Mouse (Mus musculus): ENCODE results near the gene Lrch3.
A peak's percentile ranks its signal among the peaks of the same experiment; 100 is the strongest.
"Not testable (repeated sequence)": the region's sequence is repeated elsewhere in the genome, so short reads cannot be mapped to it uniquely, and the experiment has no call there.

Lrch3 gene

DNA sequence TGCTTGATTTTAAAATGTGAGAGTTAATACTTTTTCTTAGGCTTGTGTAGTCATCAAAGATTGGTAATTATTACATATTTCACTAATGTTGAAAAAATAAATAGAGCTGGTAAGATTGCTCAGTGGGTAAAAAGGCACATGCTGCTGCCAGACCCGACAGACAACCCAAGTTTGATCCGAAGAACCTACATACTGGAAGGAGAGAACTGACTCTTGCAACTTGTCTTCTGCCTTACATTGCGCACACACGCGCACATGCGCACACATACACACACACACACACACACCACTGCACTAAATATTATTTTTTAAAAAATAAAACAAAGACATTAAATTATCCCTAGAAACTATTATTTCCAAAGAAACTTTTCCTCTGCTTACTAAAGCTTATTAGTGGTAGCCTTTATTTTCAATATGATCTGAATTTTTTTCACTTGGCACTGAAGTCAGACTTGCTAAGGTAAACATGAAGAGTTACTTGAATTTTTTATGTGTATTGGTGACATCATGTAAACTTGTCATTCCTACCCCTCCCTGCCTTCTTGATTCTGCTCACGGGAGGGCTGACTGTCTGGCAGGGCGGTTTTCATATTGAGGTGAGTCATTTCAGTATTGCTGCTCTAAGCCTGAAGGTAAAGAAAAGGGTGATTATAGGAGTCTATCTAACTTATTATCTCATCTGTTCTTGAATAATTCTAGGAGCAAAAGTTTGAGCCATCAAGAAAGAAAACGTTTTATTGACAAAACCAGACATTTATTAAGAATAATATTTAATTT is 1.6 kb downstream of the Lrch3 start:
- peak; percentile 14 for DNase-seq (ENCODE audit: low spot score)

DNA sequence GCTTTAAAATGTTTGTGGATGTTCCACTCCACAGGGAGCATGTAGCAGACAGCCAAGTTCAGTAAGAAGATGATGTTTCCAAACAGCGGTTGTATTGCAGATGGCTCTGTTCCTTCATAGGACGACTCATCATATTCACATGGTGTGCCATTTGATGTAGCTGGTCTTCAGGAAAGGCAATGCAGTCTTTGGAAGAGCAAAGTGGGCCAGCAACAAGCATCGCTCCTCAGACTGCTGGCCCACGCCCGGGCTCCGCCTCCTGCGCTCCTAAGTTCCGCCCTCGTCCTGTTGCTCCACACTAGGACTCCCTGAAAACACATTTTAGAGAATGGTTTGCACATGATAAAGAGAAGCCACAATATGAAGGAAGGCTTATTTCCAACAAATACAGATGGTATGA is 12.7 kb downstream of the Lrch3 start:
- DNase-seq (ENCODE audit: low spot score): not testable (repeated sequence)

- no peak for DNase-seq (ENCODE audit: low spot score)
Observed at GRCm38 (mm10) chr16:32927044-32927443, 13.1 kb downstream of the Lrch3 start.

- no peak for DNase-seq (ENCODE audit: low spot score)
Observed at GRCm38 (mm10) chr16:32929918-32930317, 16.0 kb downstream of the Lrch3 start.

- DNase-seq (ENCODE audit: low spot score): no peak
Observed at GRCm38 (mm10) chr16:32934470-32934869, 20.6 kb downstream of the Lrch3 start.

DNA sequence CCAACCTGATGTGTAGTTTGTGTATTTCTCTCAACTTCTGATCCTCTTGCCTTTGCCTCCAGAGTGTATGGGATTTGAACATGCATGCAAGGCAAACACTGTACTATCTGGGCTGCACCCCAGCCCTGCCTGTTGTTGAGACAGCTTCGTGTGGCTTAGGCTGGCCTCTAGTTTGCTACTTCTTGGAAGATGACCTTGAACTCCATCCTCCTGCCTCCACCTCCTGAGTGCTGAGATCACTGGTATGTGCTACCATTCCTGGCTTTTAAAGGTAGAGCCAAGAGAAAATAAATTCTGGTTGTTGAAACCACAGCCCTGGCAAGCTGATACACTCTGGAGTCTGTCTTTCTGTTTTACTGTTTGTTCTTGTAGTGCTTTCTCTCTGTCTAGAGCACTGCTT is 21.2 kb downstream of the Lrch3 start:
- no peak for DNase-seq (ENCODE audit: low spot score)

DNA sequence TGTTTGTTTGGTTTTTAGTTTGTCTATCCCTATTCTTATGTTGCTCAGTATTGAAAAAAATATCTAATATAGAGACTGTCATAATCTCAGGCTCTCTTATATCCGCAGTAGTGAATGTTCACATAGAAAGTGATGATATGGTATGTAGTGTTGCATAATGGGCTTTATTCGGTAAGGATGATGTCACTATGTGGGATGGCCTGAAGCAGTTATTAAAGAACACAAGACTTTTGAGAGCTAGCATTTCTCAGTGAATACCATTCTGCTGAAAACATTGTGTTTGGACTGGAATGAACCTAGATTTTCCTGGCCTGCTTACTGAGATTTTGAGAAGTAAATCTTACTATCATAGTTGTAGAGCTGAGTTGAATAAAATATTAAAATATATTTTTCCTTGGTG is 23.5 kb downstream of the Lrch3 start:
- DNase-seq (ENCODE audit: low spot score): no peak

DNA sequence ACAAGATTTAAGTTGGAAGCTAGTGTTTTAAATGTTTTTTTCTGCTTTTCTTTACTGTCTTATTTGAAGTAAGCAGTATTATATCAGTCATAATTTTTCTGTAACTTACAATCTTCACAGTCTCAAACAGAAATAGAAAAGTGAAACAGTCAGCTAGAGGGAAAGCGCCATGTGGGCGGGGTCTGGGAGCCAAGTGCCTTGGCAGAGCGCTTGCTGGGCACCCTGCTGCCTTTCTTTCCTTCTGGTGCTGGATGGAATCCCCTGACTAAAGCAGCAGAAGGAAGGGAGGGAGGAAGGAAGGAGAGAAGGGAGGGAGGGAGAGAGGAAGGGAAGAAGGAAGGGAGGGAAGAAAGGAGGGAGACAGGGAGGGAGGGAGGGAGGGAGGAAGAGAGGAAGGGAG is 25.4 kb downstream of the Lrch3 start:
- DNase-seq (ENCODE audit: low spot score): not testable (repeated sequence)

GRCm38 (mm10) chr16:32939716-32940115 is 25.8 kb downstream of the Lrch3 start:
- not testable (repeated sequence) for DNase-seq (ENCODE audit: low spot score)

- not testable (repeated sequence) for DNase-seq (ENCODE audit: low spot score)
Observed at GRCm38 (mm10) chr16:32941226-32941625, 27.3 kb downstream of the Lrch3 start.

- DNase-seq (ENCODE audit: low spot score): no peak
Observed at GRCm38 (mm10) chr16:32942694-32943093, 28.8 kb downstream of the Lrch3 start.

GRCm38 (mm10) chr16:32945379-32945778 is 31.5 kb downstream of the Lrch3 start:
- no peak for DNase-seq (ENCODE audit: low spot score)

- DNase-seq (ENCODE audit: low spot score): no peak
Observed at GRCm38 (mm10) chr16:32948016-32948415, 34.1 kb downstream of the Lrch3 start.

GRCm38 (mm10) chr16:32948656-32949055 is 34.8 kb downstream of the Lrch3 start:
- no peak for DNase-seq (ENCODE audit: low spot score)

DNA sequence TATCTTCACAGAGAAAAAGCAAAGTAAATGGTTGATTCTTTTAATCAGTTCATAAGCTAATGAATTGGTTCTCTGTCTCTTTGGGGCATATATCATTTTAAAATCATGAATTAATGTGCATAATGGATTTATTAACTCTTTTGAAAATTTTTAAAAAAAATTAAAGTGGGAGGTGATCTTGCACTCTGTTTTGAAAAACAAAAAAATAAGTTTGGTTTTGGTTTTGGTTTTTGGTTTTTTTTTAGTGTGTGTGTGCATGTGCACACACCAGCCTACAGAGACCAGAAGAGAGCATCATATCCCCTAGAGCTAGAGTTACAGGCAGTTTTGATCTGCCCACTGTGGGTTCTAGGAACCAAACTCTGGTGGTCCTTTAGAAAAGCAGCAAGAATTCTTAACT is 35.4 kb downstream of the Lrch3 start:
- DNase-seq (ENCODE audit: low spot score): no peak

DNA sequence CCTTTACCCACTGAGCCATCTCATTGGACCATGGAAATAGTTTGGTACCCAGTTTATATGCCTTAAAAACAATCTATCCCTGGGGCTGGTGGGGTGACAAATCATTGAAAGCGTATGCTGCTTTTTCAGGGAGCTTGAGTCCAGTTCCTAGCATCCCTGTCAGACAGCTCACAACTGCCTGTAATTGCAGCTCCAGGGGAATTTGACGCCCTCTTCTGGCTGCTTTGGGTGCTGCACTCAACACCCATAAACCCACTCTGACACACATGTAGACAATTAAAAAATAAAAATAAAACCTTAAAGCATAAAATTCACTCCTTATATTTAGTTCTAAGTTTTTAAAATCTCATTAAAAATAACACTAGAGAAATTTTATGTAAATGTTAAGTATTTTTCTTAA is 37.2 kb downstream of the Lrch3 start:
- no peak for DNase-seq (ENCODE audit: low spot score)

GRCm38 (mm10) chr16:32953806-32954205 is 39.9 kb downstream of the Lrch3 start:
- no peak for DNase-seq (ENCODE audit: low spot score)

DNA sequence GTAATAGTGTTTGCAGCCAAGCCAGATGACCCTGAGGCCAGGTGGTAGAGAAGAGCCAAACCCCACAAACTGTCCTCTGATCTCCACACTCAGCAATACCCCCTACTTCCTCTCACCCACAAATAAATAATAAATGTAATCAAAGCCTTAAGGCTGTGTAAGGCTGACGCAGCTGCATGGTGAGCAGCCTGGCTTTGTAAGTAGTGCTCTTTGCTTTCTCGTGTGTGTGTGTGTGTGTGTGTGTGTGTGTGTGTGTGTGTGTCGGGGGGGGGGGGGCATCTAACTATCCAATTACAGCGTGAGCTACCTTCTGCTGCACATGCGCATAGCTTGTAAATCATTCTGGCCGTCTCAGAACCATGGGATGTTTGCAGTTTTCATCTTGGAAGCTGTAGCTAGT is 40.4 kb downstream of the Lrch3 start:
- no peak for DNase-seq (ENCODE audit: low spot score)

DNA sequence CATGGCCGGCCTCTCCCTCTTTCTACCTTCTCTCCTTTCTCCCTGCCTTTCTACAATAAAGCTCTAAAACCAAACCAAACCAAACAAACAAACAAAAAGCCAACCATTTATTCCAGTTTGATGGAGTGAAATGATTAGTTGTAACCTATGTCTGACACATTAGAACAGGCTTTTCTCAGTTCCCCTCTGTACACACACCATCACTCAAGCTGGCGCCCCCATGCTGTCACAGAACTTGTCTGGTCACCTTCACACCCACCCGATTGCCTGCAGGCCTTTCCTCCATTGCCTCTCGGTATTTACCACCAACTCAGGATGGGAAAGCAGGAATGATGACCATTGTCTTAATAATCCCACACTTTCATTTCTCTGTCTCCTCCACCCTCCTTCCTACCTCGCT is 43.0 kb downstream of the Lrch3 start:
- no peak for DNase-seq (ENCODE audit: low spot score)

DNA sequence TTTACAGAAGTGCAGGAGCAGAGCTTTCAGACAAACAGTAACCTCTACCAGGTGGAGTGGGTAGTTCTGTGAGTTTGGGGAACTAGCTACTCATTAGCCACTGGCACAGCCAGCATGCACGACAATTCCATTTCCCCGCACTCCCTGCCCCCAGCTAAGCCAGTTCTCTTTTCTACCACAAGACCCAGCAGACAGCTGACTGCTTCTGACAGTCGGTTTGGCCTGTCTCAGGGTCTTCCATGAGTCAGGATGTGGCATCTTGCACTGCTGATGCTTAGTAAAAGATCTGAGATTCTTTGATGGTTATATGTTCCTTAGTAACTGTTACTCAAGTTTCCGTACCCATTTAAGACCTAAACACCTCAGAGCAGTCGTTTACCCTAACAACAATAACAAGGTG is 58.6 kb downstream of the Lrch3 start:
- no peak for DNase-seq (ENCODE audit: low spot score)

- no peak for DNase-seq (ENCODE audit: low spot score)
Observed at GRCm38 (mm10) chr16:32973047-32973446, 59.1 kb downstream of the Lrch3 start.

DNA sequence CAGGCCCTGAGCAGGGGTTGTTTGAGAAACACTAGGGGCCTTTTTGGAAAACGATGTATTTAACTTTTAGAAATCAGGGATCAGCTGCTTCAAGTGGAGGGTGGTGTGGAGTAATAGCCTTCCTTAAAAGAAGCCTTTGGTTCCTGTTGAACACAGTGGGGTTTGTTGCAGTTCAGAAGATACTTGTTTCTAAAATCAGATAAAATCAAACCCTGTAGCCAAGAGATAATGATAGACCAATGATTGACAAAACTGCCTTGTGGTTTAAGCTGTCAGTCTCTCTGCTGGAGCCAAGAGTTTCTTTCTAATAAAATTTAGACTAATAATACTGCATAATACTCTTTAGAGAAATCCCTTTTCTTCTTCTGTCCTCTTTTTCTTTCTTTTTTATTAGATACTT is 66.3 kb downstream of the Lrch3 start:
- DNase-seq (ENCODE audit: low spot score): no peak

- DNase-seq (ENCODE audit: low spot score): no peak
Observed at GRCm38 (mm10) chr16:32981405-32981804, 67.5 kb downstream of the Lrch3 start.

- no peak for DNase-seq (ENCODE audit: low spot score)
Observed at GRCm38 (mm10) chr16:32984631-32985030, 70.7 kb downstream of the Lrch3 start.
